Mouse (Mus musculus) forebrain, embryonic 16.5 days (tissue): Measurements from ENCODE around the gene Shtn1. TPM values are rescaled to one million over a fixed set of nuclear protein-coding genes. Genes with fewer than 3 reads are reported as not detected.

Source experiments
- ATAC-seq: fragments of 200-750 bp; cut with Nextera tagmentation; 2 replicates; pipeline ENCODE4 v1.8.0; 2017; ENCODE audit warnings: mild to moderate bottlenecking, moderate library complexity
- H3K27ac ChIP-seq: fragments of 300-500 bp; sonication (generic); 2 replicates; pipeline ENCODE4 v1.5.1; 2014; ENCODE audit warnings: low read length, control low read depth
- H3K27me3 ChIP-seq: fragments of 300-500 bp; sonication (generic); replicated peaks from 2 replicates; pipeline ENCODE4 v1.6.1; 2014; ENCODE audit warnings: low read length; ENCODE audit not compliant: control insufficient read depth, insufficient read depth
- H3K36me3 ChIP-seq: fragments of 300-500 bp; sonication (generic); 2 replicates; pipeline ENCODE4 v1.6.1; 2014; ENCODE audit not compliant: control insufficient read depth, insufficient read depth
- H3K4me1 ChIP-seq: fragments of 300-500 bp; sonication (generic); replicated peaks from 2 replicates; pipeline ENCODE4 v1.6.1; 2014; ENCODE audit warnings: low read length; ENCODE audit not compliant: control insufficient read depth, insufficient read depth
- H3K4me2 ChIP-seq: fragments of 300-500 bp; sonication (generic); 2 replicates; pipeline ENCODE4 v1.6.1; 2014; ENCODE audit warnings: mild to moderate bottlenecking, low read length, control low read depth
- H3K4me3 ChIP-seq: fragments of 300-500 bp; sonication (generic); replicated peaks from 2 replicates; pipeline ENCODE4 v1.5.1; 2014; ENCODE audit warnings: mild to moderate bottlenecking, low read length, control low read depth
- H3K9ac ChIP-seq: fragments of 300-500 bp; sonication (generic); replicated peaks from 2 replicates; pipeline ENCODE4 v1.6.1; 2014; ENCODE audit warnings: low read depth, low read length, control low read depth
- H3K9me3 ChIP-seq: fragments of 300-500 bp; sonication (generic); 2 replicates; pipeline ENCODE4 v1.6.1; 2016; ENCODE audit warnings: low read length; ENCODE audit not compliant: control insufficient read depth
- WGBS: fragments of 180-500 bp; shearing (Covaris S2); extraction: QIAGEN DNeasy Blood & Tissue Kit; methylation state at CpG from one replicate; pipeline ENCODE4 v1.1.7; 2014; 5-methylcytosine and 5-hydroxymethylcytosine counted together
- polyA plus RNA-seq: library from polyadenylated mRNA; unstranded; fragments of >200 nt; fragmentation: Nextera tagmentation; extraction: Ambion mirVana; gene quantifications from 2 replicates; pipeline ENCODE4 v1.2.1, GENCODE M21; 2015

Gene Shtn1
- polyA plus RNA-seq, 1 experiment from 2014 or later = 78.5 TPM

GRCm38 (mm10) chr19:58970826-58971225, 105.1 kb downstream of the Shtn1 start:
- 0 out of 2 replicates have a peak, but pooled peaks cover 3% of the 10 kb centered on the region for H3K36me3 ChIP-seq
- no peak for ATAC-seq
- no peak overlapping the region for H3K9ac ChIP-seq
- no peak overlapping the region for H3K27ac ChIP-seq
- no peaks in the 10 kb centered on the region for H3K9me3 ChIP-seq
- H3K27me3 ChIP-seq = no peaks in the 10 kb centered on the region
- H3K4me1 ChIP-seq = peaks cover 9% of the 10 kb centered on the region; the same call in 1 of the 2 replicates
- H3K4me3 ChIP-seq = no peak overlapping the region
- no peak overlapping the region for H3K4me2 ChIP-seq
- WGBS = 92% methylated on average over 13 of the region's 13 CpGs

GRCm38 (mm10) chr19:58968731-58969506, 107.0 kb downstream of the Shtn1 start:
- no peak overlapping the region for H3K4me3 ChIP-seq
- no peaks in the 10 kb centered on the region for H3K9me3 ChIP-seq
- H3K9ac ChIP-seq = no peak overlapping the region
- H3K27ac ChIP-seq = peak overlapping the region; percentile 3
- 0 out of 2 replicates have a peak, but pooled peaks cover 3% of the 10 kb centered on the region for H3K36me3 ChIP-seq
- H3K4me1 ChIP-seq = peaks cover 9% of the 10 kb centered on the region; the same call in 1 of the 2 replicates
- peak; percentile 84 for ATAC-seq
- H3K4me2 ChIP-seq = no peak overlapping the region
- H3K27me3 ChIP-seq = no peaks in the 10 kb centered on the region
- 7% methylated on average over 15 of the region's 15 CpGs for whole genome bisulfite sequencing

- Histone ChIP-seq H3K4me2 (no peak overlapping the region), H3K4me1 (0 out of 2 replicates have a peak, but pooled peaks cover 2% of the 10 kb centered on the region), H3K9ac (no peak overlapping the region), H3K9me3 (no peaks in the 10 kb centered on the region), H3K27me3 (no peaks in the 10 kb centered on the region), H3K36me3 (no peaks in the 10 kb centered on the region), H3K4me3 (no peak overlapping the region), H3K27ac (no peak overlapping the region)
- no peak for ATAC-seq
- WGBS = 46% methylated on average over 8 of the region's 8 CpGs
These were observed 112.9 kb downstream of the Shtn1 start for GRCm38 (mm10) chr19:58963011-58963410.

GRCm38 (mm10) chr19:58954779-58955178, 121.1 kb downstream of the Shtn1 start:
- no peak for ATAC-seq
- Histone ChIP-seq H3K9ac (no peak overlapping the region), H3K4me2 (no peak overlapping the region), H3K27me3 (no peaks in the 10 kb centered on the region; the same call in 1 of the 2 replicates), H3K27ac (no peak overlapping the region), H3K36me3 (no peaks in the 10 kb centered on the region), H3K9me3 (no peaks in the 10 kb centered on the region), H3K4me3 (no peak overlapping the region), H3K4me1 (peaks cover 7% of the 10 kb centered on the region)
- 94% methylated on average over 8 of the region's 8 CpGs for WGBS

DNA sequence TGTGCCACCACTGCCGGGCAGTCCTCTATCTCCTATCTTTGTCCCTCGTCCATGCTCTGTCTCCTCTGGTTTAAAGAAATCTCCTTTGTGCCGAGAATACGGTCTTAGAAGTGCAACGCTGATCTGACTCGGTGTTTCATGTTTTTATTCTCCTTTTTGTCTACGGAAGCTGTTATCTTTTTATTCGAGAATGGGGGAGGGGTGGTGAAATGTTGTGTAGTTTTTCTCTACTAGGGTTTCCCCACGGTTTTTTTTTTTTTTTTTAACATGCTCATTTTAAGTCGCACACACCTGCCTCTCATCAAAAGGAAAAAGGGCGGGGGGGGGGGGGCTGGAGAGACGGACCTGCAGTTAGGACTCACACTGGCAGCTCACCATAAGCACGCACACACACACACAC, 123.7 kb downstream of the Shtn1 start:
- Histone ChIP-seq H3K27ac (no peak overlapping the region), H3K4me2 (no peak overlapping the region), H3K4me1 (peaks cover 7% of the 10 kb centered on the region), H3K36me3 (no peaks in the 10 kb centered on the region), H3K4me3 (no peak overlapping the region), H3K27me3 (peaks cover 6% of the 10 kb centered on the region), H3K9me3 (no peaks in the 10 kb centered on the region), H3K9ac (no peak overlapping the region)
- WGBS = 77% methylated on average over 12 of the region's 13 CpGs
- ATAC-seq = no peak

GRCm38 (mm10) chr19:58951521-58951920, 124.4 kb downstream of the Shtn1 start:
- Histone ChIP-seq H3K9me3 (no peaks in the 10 kb centered on the region), H3K27me3 (peaks cover 8% of the 10 kb centered on the region), H3K36me3 (no peaks in the 10 kb centered on the region), H3K9ac (no peak overlapping the region), H3K4me3 (no peak overlapping the region), H3K27ac (no peak overlapping the region; the same call in 1 of the 2 replicates), H3K4me2 (no peak overlapping the region), H3K4me1 (peaks cover 7% of the 10 kb centered on the region)
- WGBS = 69% methylated on average over 3 of the region's 3 CpGs
- ATAC-seq = peak; percentile 45; the same call in 1 of the 2 replicates

DNA sequence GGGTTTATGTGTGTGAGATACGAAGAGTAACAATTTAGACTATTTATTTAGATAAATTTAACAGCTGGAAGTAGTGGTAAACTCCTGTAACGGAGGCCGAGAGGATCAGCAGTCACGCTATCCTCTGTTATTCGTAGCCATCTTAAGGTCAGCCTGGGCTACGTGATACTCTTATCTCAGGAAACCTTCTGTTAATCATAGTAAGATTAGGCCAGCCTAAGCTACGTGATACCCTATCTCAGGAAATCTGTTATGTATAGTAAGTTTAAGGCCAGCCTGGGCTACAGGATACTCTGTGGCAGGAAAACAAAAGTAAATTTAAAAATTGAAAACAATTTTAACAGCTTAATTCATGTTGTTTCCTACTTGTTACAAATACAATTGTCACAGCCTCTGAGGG, 129.9 kb downstream of the Shtn1 start:
- Histone ChIP-seq H3K4me3 (no peak overlapping the region), H3K36me3 (no peaks in the 10 kb centered on the region), H3K27ac (no peak overlapping the region), H3K9ac (no peak overlapping the region), H3K27me3 (peaks cover 13% of the 10 kb centered on the region), H3K4me1 (peaks cover 13% of the 10 kb centered on the region), H3K9me3 (no peaks in the 10 kb centered on the region), H3K4me2 (no peak overlapping the region)
- 88% methylated on average over 7 of the region's 7 CpGs for WGBS
- ATAC-seq = no peak

DNA sequence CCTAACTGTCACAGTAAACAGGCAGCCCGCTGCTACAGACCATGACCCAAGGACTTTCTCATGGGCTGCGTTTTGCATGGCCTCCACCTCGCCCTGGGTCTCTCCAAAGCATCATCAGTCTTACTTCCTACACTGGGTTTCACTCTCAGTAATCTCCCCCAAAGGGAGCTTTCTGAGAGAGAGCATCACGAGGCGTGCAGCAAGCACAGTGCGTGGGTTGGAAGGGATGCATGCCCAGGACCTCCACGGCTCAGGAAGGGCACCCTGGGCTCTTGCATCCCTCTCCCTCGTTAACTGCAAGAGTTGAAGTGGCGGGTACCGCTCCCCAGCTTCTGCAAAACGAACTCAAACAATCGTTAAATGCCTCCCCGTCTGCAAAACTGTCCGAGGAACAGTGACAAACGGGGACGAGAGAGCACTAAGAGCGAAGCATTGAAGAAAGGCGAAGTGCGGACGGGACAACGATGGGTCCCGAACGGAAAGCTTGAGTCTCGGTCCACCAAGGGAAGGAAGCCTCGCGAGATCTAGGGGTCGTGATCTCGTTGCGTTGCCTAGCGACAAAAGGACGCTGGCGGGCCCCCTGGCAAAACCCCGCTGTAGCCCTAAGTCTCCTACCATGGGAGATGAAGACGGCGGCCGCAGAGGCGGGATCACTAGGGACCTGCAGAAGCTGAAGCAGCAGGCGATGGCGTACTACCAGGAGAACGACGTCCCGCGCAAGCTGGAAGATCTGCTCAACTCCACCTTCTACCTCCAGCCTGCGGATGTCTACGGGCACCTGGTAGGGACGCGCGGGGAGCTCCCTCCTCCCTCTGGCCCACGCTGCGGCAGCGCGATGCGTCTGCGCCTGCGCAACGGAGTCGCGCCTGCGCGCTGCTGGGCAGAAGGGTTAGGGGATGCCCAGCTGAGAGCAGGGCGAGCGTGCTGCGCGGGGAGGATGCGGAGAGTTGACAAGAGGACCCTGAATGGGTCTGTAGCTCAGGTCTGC, 132.8 kb downstream of the Shtn1 start, which contains the start of the genes Eno4 and Hspa12a:
Eno4 (plus strand) TSS at position 585 of the 988 bp plus-strand sequence.
Hspa12a (minus strand) TSS at position 814 of the 988 bp plus-strand sequence.
- Histone ChIP-seq H3K27me3 (peaks cover 8% of the 10 kb centered on the region), H3K4me1 (peaks cover 13% of the 10 kb centered on the region), H3K36me3 (no peaks in the 10 kb centered on the region), H3K9ac (peak within 1 kb of the TSS; percentile 62), H3K4me2 (peak within 1 kb of the TSS; percentile 85), H3K27ac (peak within 1 kb of the TSS; percentile 60), H3K9me3 (no peaks in the 10 kb centered on the region), H3K4me3 (peak within 1 kb of the TSS; percentile 71)
- peak; percentile 98 for ATAC-seq
- under 1% methylated on average over 65 of the region's 65 CpGs for WGBS

GRCm38 (mm10) chr19:58933062-58933461, 142.8 kb downstream of the Shtn1 start:
- Histone ChIP-seq H3K36me3 (no peaks in the 10 kb centered on the region), H3K9ac (no peak overlapping the region), H3K27me3 (peaks cover 19% of the 10 kb centered on the region), H3K9me3 (no peaks in the 10 kb centered on the region), H3K27ac (no peak overlapping the region), H3K4me1 (peaks cover 23% of the 10 kb centered on the region), H3K4me2 (no peak overlapping the region), H3K4me3 (no peak overlapping the region)
- WGBS = 4% methylated on average over 4 of the region's 4 CpGs
- peak; percentile 39; the same call in 1 of the 2 replicates for ATAC-seq
